Mouse (Mus musculus) ES-Bruce4 (cell line): Measurements from ENCODE around the gene Trank1.

Experiments
- CTCF ChIP-seq: IDR thresholded peaks from one replicate; pipeline ENCODE4 v1.8.1; 2011; ENCODE audit warnings: low read depth, low read length
- EP300 ChIP-seq: IDR thresholded peaks from 2 replicates; pipeline ENCODE4 v1.6.1; 2011; ENCODE audit warnings: low read depth, low read length; ENCODE audit not compliant: insufficient read depth
- POLR2A ChIP-seq: IDR thresholded peaks from one replicate; pipeline ENCODE4 v1.8.1; 2011; ENCODE audit warnings: low read length; ENCODE audit not compliant: insufficient read depth

DNA sequence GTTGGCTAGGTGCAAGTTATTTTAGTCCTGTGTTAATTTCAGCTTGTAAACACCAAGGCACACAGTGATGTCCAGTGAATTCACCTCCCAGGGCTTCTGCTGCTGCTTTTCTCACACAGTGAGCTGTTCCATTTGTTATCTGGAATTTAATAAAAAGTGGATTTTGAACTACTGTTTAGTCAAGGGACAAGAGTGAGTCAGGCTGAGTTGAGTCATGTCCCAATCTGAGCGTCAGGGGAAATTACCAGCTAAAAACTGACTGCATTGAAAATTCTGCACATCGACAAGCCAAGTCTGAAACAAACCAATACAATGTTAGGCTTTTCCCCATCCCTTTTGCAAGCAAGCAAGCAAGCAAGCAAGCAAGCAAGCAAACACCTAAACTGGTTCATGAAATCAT is 13.3 kb downstream of the Trank1 start:
- TF ChIP-seq POLR2A (no peak), CTCF (no peak), EP300 (no peak)
